Mouse (Mus musculus): ENCODE results near the gene Cope. TPM values are rescaled to one million over a fixed set of nuclear protein-coding genes. Genes with fewer than 3 reads are reported as not detected.

Cope gene
- total RNA-seq (2022): 100 to 1,000 TPM; 127 to 152 (median 135) TPM

- DNase-seq (ENCODE audit: low spot score in 2 of 2): peak; percentile 94 to 96
These were observed at the start of gene Cope, which contains the start of gene Ddx49 for GRCm38 (mm10) chr8:70302358-70302890. Cope (plus strand) TSS chr8:70302518. Ddx49 (minus strand) TSS chr8:70302489.

- no peak for DNase-seq (ENCODE audit: low spot score in 2 of 2)
These were observed 47.7 kb upstream of the Cope start for GRCm38 (mm10) chr8:70254628-70255027.

GRCm38 (mm10) chr8:70257456-70257855 lies 44.9 kb upstream of the Cope start:
- DNase-seq (ENCODE audit: low spot score in 2 of 2): no peak

GRCm38 (mm10) chr8:70258600-70258999 lies 43.7 kb upstream of the Cope start:
- DNase-seq (ENCODE audit: low spot score in 2 of 2): no peak

- DNase-seq (ENCODE audit: low spot score in 2 of 2): no peak
These were observed 43.3 kb upstream of the Cope start for GRCm38 (mm10) chr8:70259043-70259442.

GRCm38 (mm10) chr8:70267674-70268073 lies 34.6 kb upstream of the Cope start:
- DNase-seq (ENCODE audit: low spot score in 2 of 2): no peak

GRCm38 (mm10) chr8:70268311-70268710 lies 34.0 kb upstream of the Cope start:
- no peak for DNase-seq (ENCODE audit: low spot score in 2 of 2)

- no peak for DNase-seq (ENCODE audit: low spot score in 2 of 2)
These were observed 33.3 kb upstream of the Cope start for GRCm38 (mm10) chr8:70268799-70269565.

GRCm38 (mm10) chr8:70272949-70273348 lies 29.4 kb upstream of the Cope start:
- no peak for DNase-seq (ENCODE audit: low spot score in 2 of 2)

GRCm38 (mm10) chr8:70274350-70274749 lies 28.0 kb upstream of the Cope start:
- no peak for DNase-seq (ENCODE audit: low spot score in 2 of 2)

GRCm38 (mm10) chr8:70276476-70276875 lies 25.8 kb upstream of the Cope start:
- DNase-seq (ENCODE audit: low spot score in 2 of 2): no peak

- peak; percentile 53 to 62 for DNase-seq (ENCODE audit: low spot score in 2 of 2)
These were observed 24.1 kb upstream of the Cope start for GRCm38 (mm10) chr8:70278175-70278574.

GRCm38 (mm10) chr8:70279266-70279665 lies 23.1 kb upstream of the Cope start:
- DNase-seq (ENCODE audit: low spot score in 2 of 2): no peak

GRCm38 (mm10) chr8:70281001-70281400 lies 21.3 kb upstream of the Cope start:
- DNase-seq (ENCODE audit: low spot score in 2 of 2): peak in 1 of 2 experiments; percentile 37

- DNase-seq (ENCODE audit: low spot score in 2 of 2): peak; percentile 69 to 81
These were observed 19.6 kb upstream of the Cope start, which contains the start of gene Homer3 for GRCm38 (mm10) chr8:70282603-70283135. Homer3 (plus strand) TSS chr8:70282827.

GRCm38 (mm10) chr8:70283136-70284077 lies 18.9 kb upstream of the Cope start:
- DNase-seq (ENCODE audit: low spot score in 2 of 2): no peak

- DNase-seq (ENCODE audit: low spot score in 2 of 2): no peak
These were observed 17.9 kb upstream of the Cope start for GRCm38 (mm10) chr8:70284421-70284820.

- no peak for DNase-seq (ENCODE audit: low spot score in 2 of 2)
These were observed 17.0 kb upstream of the Cope start for GRCm38 (mm10) chr8:70285304-70285703.

- no peak for DNase-seq (ENCODE audit: low spot score in 2 of 2)
These were observed 15.6 kb upstream of the Cope start for GRCm38 (mm10) chr8:70286737-70287136.

- peak in 1 of 2 experiments; percentile 49 for DNase-seq (ENCODE audit: low spot score in 2 of 2)
These were observed 8.3 kb upstream of the Cope start for GRCm38 (mm10) chr8:70293988-70294405.

GRCm38 (mm10) chr8:70300881-70301280 lies 1.4 kb upstream of the Cope start:
- DNase-seq (ENCODE audit: low spot score in 2 of 2): no peak
